Mouse (Mus musculus): Measurements from ENCODE around the gene Itgb1bp1. TPM values are rescaled to one million over a fixed set of nuclear protein-coding genes. Genes with fewer than 3 reads are reported as not detected.

Itgb1bp1 gene
- total and polyA plus RNA-seq, 3 experiments: 15.2 to 50.6 (median 42.4) TPM

DNA sequence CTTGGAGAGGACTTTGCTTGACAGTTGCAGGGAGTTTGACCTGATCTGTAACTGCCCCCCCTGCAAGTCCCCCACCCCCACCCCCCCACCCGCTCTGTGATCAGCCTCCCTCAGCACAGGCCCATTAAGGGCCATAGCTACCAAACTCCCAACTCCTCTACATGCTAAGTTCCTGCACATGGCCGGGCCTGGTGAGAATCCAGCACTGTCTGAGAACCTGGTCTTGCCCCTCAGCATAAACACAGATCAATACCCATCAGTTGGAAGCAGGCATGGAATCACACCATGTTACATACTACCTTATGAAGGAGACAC lies 19.3 kb downstream of the Itgb1bp1 start:
- Histone ChIP-seq H3K36me3 (ENCODE audit: control insufficient read depth, insufficient read depth, low read length) (peaks cover 7% of the 10 kb centered on the region), H3K4me3 (no peak overlapping the region), H3K27me3 (ENCODE audit: control insufficient read depth, insufficient read depth, low read length) (no peaks in the 10 kb centered on the region), H3K27ac (no peak overlapping the region), H3K79me2 (replicated peaks; ENCODE audit: control insufficient read depth, insufficient read depth, low read length) (no peaks in the 10 kb centered on the region), H3K9ac (ENCODE audit: low read depth, low read length) (no peak overlapping the region), H3K4me1 (ENCODE audit: control insufficient read depth, insufficient read depth, low read length) (peaks cover 15% of the 10 kb centered on the region)
- intact Hi-C loops (cut with DNase I): loop anchor here (1.0 to 5.0 kb wide), 2 partner anchors 18 to 189 kb away; no protein-coding TSS in a partner anchor
- DNase-seq: no peak
- no peak for TF ChIP-seq EP300 (IDR thresholded peaks at IDR 0.05; ENCODE audit: insufficient read depth, low read depth, low read length)
- no peak for TF ChIP-seq CTCF (IDR thresholded peaks at IDR 0.05)
- no peak for TF ChIP-seq POLR2A (IDR thresholded peaks at IDR 0.05; ENCODE audit: insufficient read depth, low read depth, low read length)
- 75% methylated on average over 2 of the region's 2 CpGs for WGBS

GRCm38 (mm10) chr12:21265946-21266783 lies 19.9 kb downstream of the Itgb1bp1 start:
- peaks cover 15% of the 10 kb centered on the region for H3K4me1 ChIP-seq (ENCODE audit: control insufficient read depth, insufficient read depth, low read length)
- no peaks in the 10 kb centered on the region for H3K79me2 ChIP-seq (replicated peaks; ENCODE audit: control insufficient read depth, insufficient read depth, low read length)
- H3K27ac ChIP-seq: peak overlapping the region; percentile 94; the same call in 1 of the 2 replicates
- H3K27me3 ChIP-seq (ENCODE audit: control insufficient read depth, insufficient read depth, low read length): no peaks in the 10 kb centered on the region
- DNase-seq: peak; percentile 65 to 71
- intact Hi-C loops (cut with DNase I): loop anchor here (2.0 to 5.0 kb wide), 3 partner anchors 39 to 189 kb away; no protein-coding TSS in a partner anchor
- H3K9ac ChIP-seq (ENCODE audit: low read depth, low read length): no peak overlapping the region
- WGBS: 66% methylated on average over 14 of the region's 14 CpGs
- H3K4me3 ChIP-seq: no peak overlapping the region
- TF ChIP-seq POLR2A (IDR thresholded peaks at IDR 0.05; ENCODE audit: insufficient read depth, low read depth, low read length) (no peak), EP300 (IDR thresholded peaks at IDR 0.05; ENCODE audit: insufficient read depth, low read depth, low read length) (0 out of 2 replicates have a peak, but pooled peaks have one; percentile 27), CTCF (IDR thresholded peaks at IDR 0.05) (peak; percentile 83)
- peaks cover 7% of the 10 kb centered on the region for H3K36me3 ChIP-seq (ENCODE audit: control insufficient read depth, insufficient read depth, low read length)

- no peak overlapping the region for H3K4me3 ChIP-seq
- no peaks in the 10 kb centered on the region for H3K27me3 ChIP-seq (ENCODE audit: control insufficient read depth, insufficient read depth, low read length)
- peaks cover 7% of the 10 kb centered on the region for H3K36me3 ChIP-seq (ENCODE audit: control insufficient read depth, insufficient read depth, low read length)
- peaks cover 15% of the 10 kb centered on the region for H3K4me1 ChIP-seq (ENCODE audit: control insufficient read depth, insufficient read depth, low read length)
- 73% methylated on average over 4 of the region's 4 CpGs for WGBS
- no peak for DNase-seq
- H3K27ac ChIP-seq: peak overlapping the region; percentile 94
- no peaks in the 10 kb centered on the region for H3K79me2 ChIP-seq (replicated peaks; ENCODE audit: control insufficient read depth, insufficient read depth, low read length)
- H3K9ac ChIP-seq (ENCODE audit: low read depth, low read length): no peak overlapping the region
- intact Hi-C loops (cut with DNase I): loop anchor here (2.0 to 5.0 kb wide), 3 partner anchors 39 to 188 kb away; no protein-coding TSS in a partner anchor
- TF ChIP-seq CTCF (IDR thresholded peaks at IDR 0.05) (no peak), POLR2A (IDR thresholded peaks at IDR 0.05; ENCODE audit: insufficient read depth, low read depth, low read length) (no peak), EP300 (IDR thresholded peaks at IDR 0.05; ENCODE audit: insufficient read depth, low read depth, low read length) (no peak)
Observed at GRCm38 (mm10) chr12:21265501-21265900, 20.6 kb downstream of the Itgb1bp1 start.

DNA sequence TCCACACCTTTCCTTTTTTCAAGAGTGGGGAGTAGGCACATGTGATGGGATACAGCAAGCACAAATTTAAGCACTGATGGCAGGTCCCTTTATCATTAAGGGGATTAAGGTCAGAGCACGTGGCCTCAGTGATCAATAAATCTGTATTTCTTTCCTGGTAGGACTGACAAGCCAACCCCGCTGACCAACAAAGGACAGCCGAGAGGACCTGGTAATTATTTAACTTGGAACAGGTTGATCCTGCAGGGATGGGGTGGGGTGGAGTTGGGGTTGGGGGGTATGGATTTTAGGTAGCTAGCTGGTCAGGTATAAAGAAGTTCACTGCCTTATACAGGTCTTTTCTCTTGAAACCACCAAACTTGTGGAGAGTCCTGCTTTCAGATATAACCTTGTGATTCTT lies 21.1 kb downstream of the Itgb1bp1 start:
- intact Hi-C loops (cut with DNase I): loop anchor here (1.0 to 5.0 kb wide), 5 partner anchors 21 to 188 kb away; partner anchors contain the start of gene Itgb1bp1
- peak overlapping the region; percentile 18; the same call in 1 of the 2 replicates for H3K9ac ChIP-seq (ENCODE audit: low read depth, low read length)

DNA sequence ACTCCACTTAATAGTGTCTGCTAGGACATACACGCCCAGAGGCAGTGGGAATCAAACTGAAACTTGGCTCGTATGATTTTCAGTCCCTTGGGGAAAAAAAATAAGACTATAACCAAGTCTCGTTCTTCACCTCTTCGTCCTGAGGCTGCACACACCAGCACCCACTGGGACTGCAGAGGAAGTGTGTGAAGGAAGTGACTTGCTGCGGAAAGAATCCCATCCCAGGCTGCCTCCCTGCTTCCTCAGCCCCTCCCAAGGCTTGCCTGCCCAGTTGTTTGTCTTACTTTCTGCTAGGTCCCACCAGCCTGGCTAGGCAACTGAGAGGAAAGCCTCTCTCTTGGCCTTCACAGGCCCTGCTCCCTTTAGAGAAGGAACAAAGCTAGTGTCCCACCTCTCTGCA lies 21.8 kb downstream of the Itgb1bp1 start:
- Histone ChIP-seq H3K9ac (ENCODE audit: low read depth, low read length) (peak overlapping the region; percentile 18; the same call in 1 of the 2 replicates), H3K4me3 (no peak overlapping the region), H3K27me3 (ENCODE audit: control insufficient read depth, insufficient read depth, low read length) (no peaks in the 10 kb centered on the region), H3K36me3 (ENCODE audit: control insufficient read depth, insufficient read depth, low read length) (peaks cover 7% of the 10 kb centered on the region), H3K79me2 (replicated peaks; ENCODE audit: control insufficient read depth, insufficient read depth, low read length) (no peaks in the 10 kb centered on the region), H3K27ac (peak overlapping the region; percentile 94), H3K4me1 (ENCODE audit: control insufficient read depth, insufficient read depth, low read length) (peaks cover 15% of the 10 kb centered on the region)
- TF ChIP-seq EP300 (IDR thresholded peaks at IDR 0.05; ENCODE audit: insufficient read depth, low read depth, low read length): peak; percentile 99
- no peak for TF ChIP-seq CTCF (IDR thresholded peaks at IDR 0.05)
- TF ChIP-seq POLR2A (IDR thresholded peaks at IDR 0.05; ENCODE audit: insufficient read depth, low read depth, low read length): peak; percentile 76
- peak; percentile 70 to 82 for DNase-seq
- WGBS: 27% methylated on average over 5 of the region's 5 CpGs
- intact Hi-C loops (cut with DNase I): loop anchor here (1.0 to 5.0 kb wide), 4 partner anchors 22 to 153 kb away; partner anchors contain the start of gene Itgb1bp1

More for the DNA sequence above, 21.1 kb downstream of the Itgb1bp1 start:
- TF ChIP-seq POLR2A (IDR thresholded peaks at IDR 0.05; ENCODE audit: insufficient read depth, low read depth, low read length) (no peak), EP300 (IDR thresholded peaks at IDR 0.05; ENCODE audit: insufficient read depth, low read depth, low read length) (no peak), CTCF (IDR thresholded peaks at IDR 0.05) (no peak)
- WGBS: 90% methylated on average over 3 of the region's 3 CpGs
- Histone ChIP-seq H3K4me3 (no peak overlapping the region), H3K36me3 (ENCODE audit: control insufficient read depth, insufficient read depth, low read length) (peaks cover 7% of the 10 kb centered on the region), H3K79me2 (replicated peaks; ENCODE audit: control insufficient read depth, insufficient read depth, low read length) (no peaks in the 10 kb centered on the region), H3K27me3 (ENCODE audit: control insufficient read depth, insufficient read depth, low read length) (no peaks in the 10 kb centered on the region), H3K27ac (peak overlapping the region; percentile 94), H3K4me1 (ENCODE audit: control insufficient read depth, insufficient read depth, low read length) (peaks cover 15% of the 10 kb centered on the region)
- DNase-seq: no peak
